Mouse (Mus musculus): Measurements from ENCODE around the gene Myl10. TPM values are rescaled to one million over a fixed set of nuclear protein-coding genes. Genes with fewer than 3 reads are reported as not detected.
"Not testable (repeated sequence)": the region's sequence is repeated elsewhere in the genome, so short reads cannot be mapped to it uniquely, and the experiment has no call there.

The Myl10 gene
- polyA plus RNA-seq, 1 experiment from 2014 or later = 0.36 TPM

DNA sequence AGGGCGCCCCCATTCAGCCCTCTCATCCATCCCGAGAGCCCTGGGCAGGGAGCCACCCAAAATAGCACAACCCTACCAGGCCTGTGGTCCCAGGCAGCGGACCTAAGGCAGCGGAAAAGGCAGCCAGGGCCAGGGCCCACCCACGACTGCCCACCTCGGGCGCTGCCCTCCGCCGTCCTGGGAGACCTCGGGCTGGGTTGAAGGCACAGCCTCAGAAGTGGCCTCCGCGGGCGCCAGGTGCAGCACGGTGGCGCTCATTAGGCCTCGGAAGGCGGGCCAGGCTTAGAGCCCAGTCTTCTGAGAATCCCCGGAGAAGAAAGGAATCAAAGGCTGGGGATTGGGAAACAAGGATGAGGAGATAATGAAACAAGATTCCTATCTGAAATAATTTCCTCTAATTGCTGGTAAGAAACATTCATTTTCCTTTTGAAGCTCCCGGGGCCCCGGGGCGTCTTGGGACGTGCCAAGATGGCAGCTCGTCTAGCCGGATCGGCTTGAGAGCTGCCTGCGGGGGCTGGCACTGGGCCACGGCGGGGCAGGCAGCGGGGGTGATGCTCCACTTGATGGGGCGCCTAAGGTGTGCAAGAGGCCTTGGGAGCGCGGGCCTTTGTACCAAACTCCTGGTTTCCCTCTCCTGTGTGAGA, 21.4 kb downstream of the Myl10 start:
- ATAC-seq (ENCODE audit: insufficient read depth, low FRiP score) = peak; percentile 14; the same call in 1 of the 2 replicates
- H3K9ac ChIP-seq (ENCODE audit: low read length) = 0 out of 2 replicates have a peak overlapping the region, but pooled peaks have one; percentile 9

DNA sequence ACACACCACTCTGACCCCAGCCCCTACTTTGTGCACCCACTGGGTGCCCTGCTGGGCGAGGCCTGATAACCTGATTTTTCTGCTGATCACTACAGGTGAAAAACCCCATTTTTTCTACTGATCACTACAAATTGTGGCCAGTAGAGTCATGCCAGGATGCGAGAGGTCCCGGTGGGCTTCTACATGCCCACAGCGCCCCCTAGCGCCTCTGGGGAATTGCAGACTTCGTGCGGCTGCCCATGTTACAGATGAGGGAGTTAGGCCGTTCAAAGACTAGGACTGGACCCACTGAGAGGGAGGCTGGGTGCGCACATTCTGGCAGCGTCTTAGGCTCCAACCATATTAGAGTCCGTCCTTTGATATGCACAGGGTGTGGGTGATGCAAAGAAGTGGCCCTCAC, 21.9 kb downstream of the Myl10 start:
- Histone ChIP-seq H3K9ac (ENCODE audit: low read length) (0 out of 2 replicates have a peak overlapping the region, but pooled peaks have one; percentile 3), H3K4me3 (replicated peaks; ENCODE audit: low read length) (peak overlapping the region; percentile 1; the same call in 1 of the 2 replicates), H3K4me1 (ENCODE audit: control insufficient read depth, insufficient read depth, low read length) (peaks cover 4% of the 10 kb centered on the region; the same call in 1 of the 2 replicates), H3K27me3 (ENCODE audit: control insufficient read depth, insufficient read depth, low read length) (no peaks in the 10 kb centered on the region), H3K4me2 (ENCODE audit: low read depth, low read length) (peak overlapping the region; percentile 38), H3K27ac (ENCODE audit: low read length) (no peak overlapping the region), H3K9me3 (replicated peaks; ENCODE audit: control insufficient read depth, low read length) (no peaks in the 10 kb centered on the region), H3K36me3 (ENCODE audit: control insufficient read depth, insufficient read depth, low read length) (no peaks in the 10 kb centered on the region)
- no peak for ATAC-seq (ENCODE audit: insufficient read depth, low FRiP score)
- WGBS = 24% methylated on average over 11 of the region's 11 CpGs

More for the DNA sequence above, 21.4 kb downstream of the Myl10 start:
- H3K4me3 ChIP-seq (replicated peaks; ENCODE audit: low read length) = peak overlapping the region; percentile 1; the same call in 1 of the 2 replicates
- no peaks in the 10 kb centered on the region for H3K27me3 ChIP-seq (ENCODE audit: control insufficient read depth, insufficient read depth, low read length)
- no peak overlapping the region for H3K27ac ChIP-seq (ENCODE audit: low read length)
- no peaks in the 10 kb centered on the region for H3K9me3 ChIP-seq (replicated peaks; ENCODE audit: control insufficient read depth, low read length)
- peaks cover 4% of the 10 kb centered on the region; the same call in 1 of the 2 replicates for H3K4me1 ChIP-seq (ENCODE audit: control insufficient read depth, insufficient read depth, low read length)
- WGBS = 19% methylated on average over 32 of the region's 32 CpGs
- no peaks in the 10 kb centered on the region for H3K36me3 ChIP-seq (ENCODE audit: control insufficient read depth, insufficient read depth, low read length)
- H3K4me2 ChIP-seq (ENCODE audit: low read depth, low read length) = peak overlapping the region; percentile 38

DNA sequence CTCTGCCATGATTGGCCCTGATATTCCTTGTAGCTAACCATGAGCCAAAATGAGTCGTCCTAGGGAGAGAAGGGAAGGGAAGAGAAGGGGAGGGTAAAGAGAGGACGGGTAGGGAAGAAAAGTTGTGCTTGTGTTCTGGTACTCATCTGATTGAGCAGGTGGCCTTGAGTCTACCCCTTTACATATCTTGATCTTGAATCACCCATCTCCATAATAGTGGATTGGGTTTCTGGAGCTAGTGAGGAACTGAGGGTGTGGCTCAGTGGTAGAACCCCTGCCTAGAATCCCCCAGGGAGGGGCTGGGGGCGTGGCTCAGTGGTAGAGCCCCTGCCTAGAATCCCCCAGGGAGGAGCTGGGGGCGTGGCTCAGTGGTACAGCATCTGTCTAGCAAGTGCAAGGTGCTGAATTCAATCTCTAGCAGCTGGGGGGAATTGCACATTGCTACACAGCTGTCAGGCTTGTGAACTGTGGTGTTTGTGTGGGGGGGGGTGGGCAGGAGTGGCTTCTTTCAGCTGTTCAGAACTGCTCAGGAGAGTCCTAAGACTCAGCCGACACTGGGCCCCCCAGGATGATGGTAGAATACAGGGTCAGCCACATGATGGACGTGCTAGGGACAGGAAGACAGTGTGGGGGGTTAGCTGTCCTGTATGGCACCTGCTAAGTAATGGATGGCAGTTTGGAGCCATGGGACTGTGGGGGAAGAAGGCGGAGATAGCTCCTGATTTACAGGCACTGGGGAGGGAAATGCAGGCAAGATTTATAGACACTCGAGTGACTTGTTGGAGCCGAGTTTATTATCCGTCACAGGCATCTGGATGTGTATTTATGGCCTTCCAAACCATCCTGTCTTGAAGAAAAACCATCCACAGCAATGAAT, 24.0 kb downstream of the Myl10 start:
- Histone ChIP-seq H3K9ac (ENCODE audit: low read length) (no peak overlapping the region), H3K4me3 (replicated peaks; ENCODE audit: low read length) (no peak overlapping the region), H3K9me3 (replicated peaks; ENCODE audit: control insufficient read depth, low read length) (no peaks in the 10 kb centered on the region), H3K27ac (ENCODE audit: low read length) (no peak overlapping the region), H3K4me1 (ENCODE audit: control insufficient read depth, insufficient read depth, low read length) (no peaks in the 10 kb centered on the region), H3K27me3 (ENCODE audit: control insufficient read depth, insufficient read depth, low read length) (no peaks in the 10 kb centered on the region), H3K4me2 (ENCODE audit: low read depth, low read length) (no peak overlapping the region), H3K36me3 (ENCODE audit: control insufficient read depth, insufficient read depth, low read length) (no peaks in the 10 kb centered on the region)
- no peak for ATAC-seq (ENCODE audit: insufficient read depth, low FRiP score)
- 43% methylated on average over 10 of the region's 10 CpGs for WGBS

GRCm38 (mm10) chr5:136717573-136717854, 24.6 kb downstream of the Myl10 start:
- ATAC-seq (ENCODE audit: insufficient read depth, low FRiP score) = no peak; the same call in 1 of the 2 replicates
- no peaks in the 10 kb centered on the region for H3K4me1 ChIP-seq (ENCODE audit: control insufficient read depth, insufficient read depth, low read length)
- H3K4me3 ChIP-seq (replicated peaks; ENCODE audit: low read length) = no peak overlapping the region
- WGBS = 70% methylated on average over 2 of the region's 2 CpGs
- no peak overlapping the region for H3K27ac ChIP-seq (ENCODE audit: low read length)
- no peaks in the 10 kb centered on the region for H3K9me3 ChIP-seq (replicated peaks; ENCODE audit: control insufficient read depth, low read length)
- H3K4me2 ChIP-seq (ENCODE audit: low read depth, low read length) = no peak overlapping the region
- H3K27me3 ChIP-seq (ENCODE audit: control insufficient read depth, insufficient read depth, low read length) = no peaks in the 10 kb centered on the region
- no peaks in the 10 kb centered on the region for H3K36me3 ChIP-seq (ENCODE audit: control insufficient read depth, insufficient read depth, low read length)
- H3K9ac ChIP-seq (ENCODE audit: low read length) = no peak overlapping the region

- no peaks in the 10 kb centered on the region for H3K27me3 ChIP-seq (ENCODE audit: control insufficient read depth, insufficient read depth, low read length)
- no peak overlapping the region for H3K4me2 ChIP-seq (ENCODE audit: low read depth, low read length)
- ATAC-seq (ENCODE audit: insufficient read depth, low FRiP score) = no peak
- H3K36me3 ChIP-seq (ENCODE audit: control insufficient read depth, insufficient read depth, low read length) = no peaks in the 10 kb centered on the region
- 58% methylated on average over 8 of the region's 8 CpGs for WGBS
- H3K27ac ChIP-seq (ENCODE audit: low read length) = no peak overlapping the region
- no peak overlapping the region for H3K9ac ChIP-seq (ENCODE audit: low read length)
- no peaks in the 10 kb centered on the region for H3K9me3 ChIP-seq (replicated peaks; ENCODE audit: control insufficient read depth, low read length)
- H3K4me1 ChIP-seq (ENCODE audit: control insufficient read depth, insufficient read depth, low read length) = no peaks in the 10 kb centered on the region
- H3K4me3 ChIP-seq (replicated peaks; ENCODE audit: low read length) = no peak overlapping the region
Measured at GRCm38 (mm10) chr5:136718656-136719055, 25.7 kb downstream of the Myl10 start.

DNA sequence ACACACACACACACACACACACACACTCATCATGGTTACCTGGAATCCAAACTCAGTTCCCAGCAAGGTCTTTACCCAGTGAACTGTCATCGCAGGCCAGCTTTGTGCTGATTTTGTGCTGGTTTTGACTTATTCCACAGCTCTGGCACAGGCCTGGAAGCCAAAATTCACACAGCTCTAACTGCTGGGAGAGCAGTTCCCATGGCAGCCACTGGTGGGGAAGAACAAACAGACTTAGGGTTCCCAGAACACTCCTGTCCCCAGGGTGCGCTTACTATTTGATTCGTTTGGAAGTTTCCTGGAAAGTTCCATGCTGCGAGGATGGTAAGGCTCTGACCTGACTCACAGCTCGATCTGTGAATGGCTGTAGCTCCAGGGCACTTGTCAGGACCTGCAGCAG, 28.6 kb downstream of the Myl10 start:
- Histone ChIP-seq H3K27me3 (ENCODE audit: control insufficient read depth, insufficient read depth, low read length) (no peaks in the 10 kb centered on the region), H3K4me2 (ENCODE audit: low read depth, low read length) (no peak overlapping the region), H3K9ac (ENCODE audit: low read length) (no peak overlapping the region), H3K27ac (ENCODE audit: low read length) (no peak overlapping the region), H3K36me3 (ENCODE audit: control insufficient read depth, insufficient read depth, low read length) (no peaks in the 10 kb centered on the region), H3K4me1 (ENCODE audit: control insufficient read depth, insufficient read depth, low read length) (no peaks in the 10 kb centered on the region), H3K4me3 (replicated peaks; ENCODE audit: low read length) (no peak overlapping the region), H3K9me3 (replicated peaks; ENCODE audit: control insufficient read depth, low read length) (no peaks in the 10 kb centered on the region)
- no peak for ATAC-seq (ENCODE audit: insufficient read depth, low FRiP score)
- 71% methylated on average over 5 of the region's 5 CpGs for WGBS

- H3K4me2 ChIP-seq (ENCODE audit: low read depth, low read length); H3K27ac ChIP-seq (ENCODE audit: low read length); H3K36me3 ChIP-seq (ENCODE audit: control insufficient read depth, insufficient read depth, low read length); H3K27me3 ChIP-seq (ENCODE audit: control insufficient read depth, insufficient read depth, low read length); ATAC-seq (ENCODE audit: insufficient read depth, low FRiP score); H3K4me1 ChIP-seq (ENCODE audit: control insufficient read depth, insufficient read depth, low read length); H3K9me3 ChIP-seq (replicated peaks; ENCODE audit: control insufficient read depth, low read length); H3K4me3 ChIP-seq (replicated peaks; ENCODE audit: low read length); H3K9ac ChIP-seq (ENCODE audit: low read length): not testable (repeated sequence)
- 86% methylated on average over 5 of the region's 5 CpGs for WGBS
Measured at GRCm38 (mm10) chr5:136726271-136726670, 33.3 kb downstream of the Myl10 start.

DNA sequence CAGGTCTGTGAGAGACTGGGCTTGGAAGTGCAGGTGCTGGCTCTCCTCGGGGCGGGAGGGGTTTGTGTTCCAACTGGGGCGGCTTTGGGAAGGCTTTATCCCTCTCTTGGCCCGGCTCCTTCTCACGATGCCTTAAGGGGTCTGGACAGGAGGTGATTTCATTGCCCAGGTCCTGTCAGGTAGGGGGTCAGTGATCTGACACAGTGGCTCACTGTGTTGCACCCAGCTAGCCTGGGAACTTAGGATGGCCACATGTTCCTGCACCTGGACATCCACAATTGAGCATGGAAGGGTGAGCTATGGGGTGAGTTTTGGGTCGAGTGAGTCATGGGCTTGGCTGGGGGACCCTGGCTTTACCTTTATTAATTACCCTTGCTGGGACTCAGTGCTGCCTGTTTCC, 46.0 kb downstream of the Myl10 start:
- Histone ChIP-seq H3K9me3 (replicated peaks; ENCODE audit: control insufficient read depth, low read length) (no peaks in the 10 kb centered on the region), H3K27me3 (ENCODE audit: control insufficient read depth, insufficient read depth, low read length) (no peaks in the 10 kb centered on the region), H3K27ac (ENCODE audit: low read length) (no peak overlapping the region), H3K4me1 (ENCODE audit: control insufficient read depth, insufficient read depth, low read length) (no peaks in the 10 kb centered on the region), H3K4me2 (ENCODE audit: low read depth, low read length) (no peak overlapping the region), H3K9ac (ENCODE audit: low read length) (no peak overlapping the region), H3K4me3 (replicated peaks; ENCODE audit: low read length) (no peak overlapping the region), H3K36me3 (ENCODE audit: control insufficient read depth, insufficient read depth, low read length) (no peaks in the 10 kb centered on the region)
- ATAC-seq (ENCODE audit: insufficient read depth, low FRiP score) = no peak
- WGBS = 64% methylated on average over 6 of the region's 6 CpGs

DNA sequence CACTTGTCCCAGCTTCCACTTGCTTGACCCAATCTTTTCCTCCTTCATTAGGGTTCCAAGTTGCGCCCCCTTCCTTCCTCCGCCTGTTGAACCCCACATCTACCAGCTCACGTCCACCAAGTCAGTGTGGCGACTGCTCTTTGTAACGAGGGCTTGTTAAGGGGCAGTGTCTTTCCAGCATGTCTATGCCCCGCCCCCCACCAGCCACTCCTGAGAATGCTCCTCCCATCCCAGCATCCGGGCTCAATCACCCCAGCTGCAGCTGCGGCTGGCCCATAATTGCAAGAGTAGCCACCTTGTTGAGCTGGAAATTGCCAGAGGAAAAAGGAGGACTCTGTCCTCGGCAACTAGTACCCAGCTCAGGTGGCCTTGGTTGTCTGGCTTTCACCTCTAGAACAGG, 53.6 kb downstream of the Myl10 start:
- Histone ChIP-seq H3K9me3 (replicated peaks; ENCODE audit: control insufficient read depth, low read length) (peaks cover 24% of the 10 kb centered on the region), H3K27me3 (ENCODE audit: control insufficient read depth, insufficient read depth, low read length) (no peaks in the 10 kb centered on the region), H3K4me3 (replicated peaks; ENCODE audit: low read length) (no peak overlapping the region), H3K4me2 (ENCODE audit: low read depth, low read length) (no peak overlapping the region), H3K4me1 (ENCODE audit: control insufficient read depth, insufficient read depth, low read length) (no peaks in the 10 kb centered on the region), H3K27ac (ENCODE audit: low read length) (no peak overlapping the region), H3K9ac (ENCODE audit: low read length) (no peak overlapping the region), H3K36me3 (ENCODE audit: control insufficient read depth, insufficient read depth, low read length) (peaks cover 4% of the 10 kb centered on the region; the same call in 1 of the 2 replicates)
- ATAC-seq (ENCODE audit: insufficient read depth, low FRiP score) = no peak
- WGBS = 74% methylated on average over 9 of the region's 9 CpGs

Data from stomach, embryonic 16.5 days (tissue).